Mouse (Mus musculus) gonadal fat pad, adult 2 months (tissue): ENCODE measurements around the gene Cops4. TPM values are rescaled to one million over a fixed set of nuclear protein-coding genes. Genes with fewer than 3 reads are reported as not detected.

Source experiments
- DNase-seq: peaks from one replicate; pipeline ENCODE4 v3.0.0-alpha.2; 2012; ENCODE audit warnings: low read depth
- polyA plus RNA-seq: library from polyadenylated mRNA; depleted of rRNA; stranded (reverse); fragments of >200 nt; gene quantifications from 2 replicates; pipeline ENCODE4 v1.2.3, GENCODE M21; 2012; rRNA removed

Gene Cops4
- polyA plus RNA-seq, 1 experiment, result 38.2 TPM

GRCm38 (mm10) chr5:100581622-100582434 is 63.7 kb downstream of the Cops4 start:
- DNase-seq, result no peak

- DNase-seq, result no peak
Measured at GRCm38 (mm10) chr5:100582435-100582826, 64.3 kb downstream of the Cops4 start.

GRCm38 (mm10) chr5:100583066-100583465 is 65.0 kb downstream of the Cops4 start:
- DNase-seq, result no peak

DNA sequence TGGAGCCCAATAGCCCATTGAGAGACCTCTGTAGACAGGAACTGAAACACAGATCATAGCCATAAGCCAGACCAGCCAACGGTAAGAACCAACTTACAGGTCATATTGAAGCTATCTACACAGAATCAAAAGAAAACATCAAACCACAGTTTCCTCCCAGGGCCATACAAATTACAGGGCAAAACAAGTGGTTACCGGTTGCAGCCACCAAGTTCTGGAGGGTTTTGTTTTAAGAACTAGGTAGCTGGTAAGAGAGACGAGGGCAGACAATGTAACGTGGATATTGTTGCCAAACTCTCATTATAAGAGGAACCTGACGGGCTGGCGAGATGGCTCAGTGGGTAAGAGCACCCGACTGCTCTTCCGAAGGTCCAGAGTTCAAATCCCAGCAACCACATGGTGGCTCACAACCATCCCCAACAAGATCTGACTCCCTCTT is 67.1 kb downstream of the Cops4 start:
- DNase-seq, result no peak

- no peak for DNase-seq
Measured at GRCm38 (mm10) chr5:100585657-100586056, 67.5 kb downstream of the Cops4 start.

- DNase-seq, result no peak
Measured at GRCm38 (mm10) chr5:100587136-100587535, 69.0 kb downstream of the Cops4 start.

DNA sequence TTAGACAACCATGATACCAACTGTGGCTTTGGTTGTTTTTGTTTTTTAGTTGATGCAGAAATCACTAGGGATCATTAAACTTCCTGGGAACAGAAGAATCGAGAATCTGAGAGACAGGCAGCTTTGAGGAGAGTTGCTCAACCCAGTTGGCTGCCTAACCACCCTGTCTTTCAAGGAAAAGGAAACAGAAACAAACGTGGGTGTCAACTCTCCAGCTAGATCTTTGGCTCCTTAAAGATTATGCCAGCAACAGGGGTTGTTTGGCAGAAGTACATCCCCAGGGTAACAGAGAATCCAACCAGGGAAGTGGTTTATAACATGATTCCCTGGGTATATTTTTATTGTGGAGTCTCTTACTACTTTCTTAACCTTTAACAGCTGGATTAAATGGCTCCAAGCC is 69.5 kb downstream of the Cops4 start:
- no peak for DNase-seq

- DNase-seq, result no peak
Measured at GRCm38 (mm10) chr5:100590505-100590904, 72.4 kb downstream of the Cops4 start.

GRCm38 (mm10) chr5:100594803-100595467 is 76.8 kb downstream of the Cops4 start:
- no peak for DNase-seq

- DNase-seq, result no peak
Measured at GRCm38 (mm10) chr5:100595999-100596398, 77.9 kb downstream of the Cops4 start.

Other genes with a start within 250 kb of the Cops4 start
- gene Sec31a, start 102.1 kb upstream of the Cops4 start, polyA plus RNA-seq, result 342 and 346 TPM in 2 replicates
- 8.2 TPM in 2 replicates for gene Lin54, start 17.7 kb upstream of the Cops4 start, polyA plus RNA-seq
- gene Plac8, start 53.9 kb downstream of the Cops4 start, polyA plus RNA-seq, result 354 and 431 TPM in 2 replicates
- gene Coq2, start 156.8 kb downstream of the Cops4 start, polyA plus RNA-seq, result 95.5 and 104 TPM in 2 replicates
- gene Hpse, start 201.4 kb downstream of the Cops4 start, polyA plus RNA-seq, result 1.3 and 1.9 TPM in 2 replicates